Mouse (Mus musculus) cerebellum, adult (tissue): Measurements from ENCODE around the gene C1qb.

ENCODE experiments used
- ATAC-seq: cut with Nextera tagmentation; 2 replicates; pipeline ENCODE4 v1.9.2; 2017; ENCODE audit warnings: mild to moderate bottlenecking, moderate library complexity, mixed read lengths; ENCODE audit not compliant: insufficient number of reproducible peaks, low FRiP score, low TSS enrichment

The C1qb gene

GRCm38 (mm10) chr4:136852119-136852518 lies 33.9 kb downstream of the C1qb start:
- no peak for ATAC-seq

- no peak for ATAC-seq
Measured at GRCm38 (mm10) chr4:136848565-136848964, 37.4 kb downstream of the C1qb start.

GRCm38 (mm10) chr4:136847166-136847565 lies 38.8 kb downstream of the C1qb start:
- no peak for ATAC-seq

DNA sequence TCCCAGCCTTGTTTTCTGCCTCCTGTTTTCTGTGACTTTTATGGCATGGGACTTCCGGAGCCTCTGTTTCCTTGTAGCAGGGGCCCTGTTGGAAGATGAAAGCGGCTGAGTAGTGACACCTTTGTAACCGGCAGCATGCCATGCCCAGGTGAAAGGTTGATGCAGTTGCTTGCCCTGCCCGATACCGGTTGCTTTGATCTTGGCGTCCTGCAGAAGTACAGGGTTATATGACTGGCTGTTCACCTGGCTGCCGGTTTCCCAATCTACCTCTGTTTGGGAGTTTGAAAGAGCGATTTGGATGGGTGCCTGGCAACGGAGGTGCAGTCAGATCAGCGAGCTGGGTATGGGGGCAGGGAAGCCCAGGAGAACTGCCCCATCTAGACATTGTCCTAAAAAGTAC lies 43.2 kb downstream of the C1qb start:
- no peak for ATAC-seq

DNA sequence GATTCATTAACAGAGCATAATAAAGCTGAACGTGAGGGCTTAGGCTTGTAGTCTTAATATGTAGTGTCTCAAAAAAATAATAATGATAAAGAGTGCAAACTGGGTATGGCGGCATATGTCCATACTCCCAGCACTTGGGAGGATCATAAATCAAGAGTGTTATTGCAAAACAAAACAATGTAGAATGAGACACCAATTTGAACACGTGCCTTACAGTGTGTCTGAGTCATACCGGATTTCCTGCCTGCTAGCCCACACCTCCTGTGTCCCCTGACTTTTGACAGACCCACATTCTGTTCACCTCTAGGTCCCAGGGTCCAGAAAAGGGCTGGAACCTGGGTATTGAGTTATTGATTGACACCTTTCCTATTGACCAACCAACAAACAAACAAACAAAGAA lies 44.0 kb downstream of the C1qb start:
- no peak for ATAC-seq

- ATAC-seq = peak; percentile 54; the same call in 1 of the 2 replicates
Measured at GRCm38 (mm10) chr4:136841056-136841455, 44.9 kb downstream of the C1qb start.

DNA sequence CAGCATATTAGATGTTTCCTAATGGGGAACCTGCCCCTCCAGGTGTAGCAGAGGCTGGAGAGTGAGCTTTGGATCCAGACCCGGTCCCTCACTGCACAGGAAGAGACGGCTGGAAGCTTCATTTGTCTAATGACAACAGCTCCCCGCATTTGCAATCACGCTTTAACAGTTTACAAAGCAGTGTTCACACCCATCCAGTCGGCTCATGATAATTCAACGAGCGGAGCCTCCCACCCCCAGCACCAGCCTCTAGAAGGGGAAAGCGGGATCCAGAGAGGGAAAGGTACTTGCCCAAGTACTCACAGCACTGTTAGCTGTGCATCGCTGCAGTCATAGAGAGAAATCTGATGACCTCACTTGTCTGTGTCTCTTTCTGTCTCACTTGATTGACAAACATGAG lies 47.5 kb downstream of the C1qb start:
- no peak for ATAC-seq

DNA sequence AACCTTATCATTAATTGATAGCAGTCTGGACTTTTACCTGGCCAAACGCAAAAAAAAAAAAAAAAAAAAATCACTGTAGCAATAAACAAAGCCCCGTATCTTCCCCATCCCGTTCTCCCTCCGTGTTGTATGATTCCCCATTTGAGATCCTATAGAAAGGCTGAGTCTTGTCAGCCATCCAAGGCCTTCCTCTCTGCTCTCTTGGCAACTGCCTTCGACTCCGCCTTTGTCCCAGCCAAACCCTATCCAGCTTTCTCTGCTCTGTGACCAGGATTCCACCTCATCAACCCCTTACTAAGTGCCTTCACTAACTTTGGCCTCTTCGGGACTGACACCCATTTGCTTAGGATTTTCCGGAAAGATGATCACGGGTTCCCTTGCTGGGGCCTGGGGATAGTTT lies 48.0 kb downstream of the C1qb start:
- no peak for ATAC-seq

DNA sequence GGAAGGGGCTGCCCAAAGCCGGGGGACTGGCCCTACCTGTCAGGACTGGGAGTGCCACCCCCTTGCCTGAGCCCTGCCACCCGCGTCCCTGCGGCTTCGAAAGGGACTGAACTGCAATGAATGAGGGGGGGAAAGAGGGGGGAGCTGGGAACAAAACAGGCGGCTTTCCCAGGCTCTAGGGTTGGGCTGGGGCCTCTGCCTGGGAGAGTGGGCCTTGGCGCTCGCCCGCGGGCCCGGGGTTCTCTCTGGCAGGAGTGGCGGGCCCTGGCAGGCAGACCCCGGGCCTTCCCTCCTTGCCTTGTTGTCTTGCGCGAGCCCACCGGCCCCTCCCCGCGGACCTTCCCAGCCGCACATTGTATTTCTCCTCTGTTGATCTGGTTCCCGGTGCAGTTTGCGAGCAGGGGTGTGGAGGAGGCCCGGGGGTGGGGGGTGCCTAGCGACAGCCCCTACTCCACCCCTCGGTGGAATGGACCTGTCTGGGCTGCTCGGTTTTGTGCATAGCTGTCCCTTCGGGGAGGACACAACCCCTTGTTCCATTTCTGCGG lies 49.5 kb downstream of the C1qb start:
- ATAC-seq = peak; percentile 32

GRCm38 (mm10) chr4:136835621-136836386 lies 50.2 kb downstream of the C1qb start, which contains the start of gene Ephb2:
Gene Ephb2 (minus strand): TSS chr4:136835988.
- ATAC-seq = peak; percentile 69

DNA sequence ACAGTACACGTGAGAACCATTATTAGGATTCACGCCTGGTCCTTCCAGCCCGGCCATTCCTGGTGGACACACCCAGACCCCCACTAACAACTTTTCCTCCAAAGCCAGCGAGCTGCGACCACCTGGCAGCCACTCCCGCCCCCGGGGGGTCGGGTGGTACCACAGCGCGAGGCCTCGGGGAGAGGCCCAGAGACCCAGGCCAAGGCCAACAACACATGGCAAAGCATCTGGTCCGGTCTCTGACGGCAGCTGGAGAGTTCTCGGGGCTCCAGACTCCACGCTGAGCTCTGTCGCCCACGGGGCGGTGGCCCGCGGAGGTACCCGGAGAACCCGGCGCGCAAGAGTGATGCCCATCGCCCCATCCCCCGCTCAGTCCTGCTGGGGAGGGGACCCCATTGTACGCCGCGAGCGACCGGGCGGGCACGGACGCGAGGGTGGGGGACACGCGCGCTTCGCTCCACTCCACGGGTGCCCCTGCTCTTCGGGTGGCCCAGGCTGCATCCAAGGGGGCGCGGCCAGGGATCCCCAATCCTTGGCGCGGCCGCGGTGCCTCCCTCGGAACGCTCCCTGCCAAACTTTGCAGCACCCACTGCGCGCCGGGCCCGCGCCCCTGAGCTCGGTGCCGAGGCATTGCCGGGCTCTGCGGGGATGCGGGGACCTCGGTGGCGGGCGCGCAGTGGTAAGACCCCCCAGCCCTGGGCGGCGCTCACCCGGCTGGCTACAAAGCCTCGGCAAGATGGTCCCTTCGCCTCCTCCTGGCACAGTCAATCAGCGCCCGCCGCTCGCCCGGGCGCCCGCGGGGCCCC lies 51.0 kb downstream of the C1qb start:
- peak; percentile 10; the same call in 1 of the 2 replicates for ATAC-seq

- ATAC-seq = no peak
Measured at GRCm38 (mm10) chr4:136834439-136834814, 51.6 kb downstream of the C1qb start.

DNA sequence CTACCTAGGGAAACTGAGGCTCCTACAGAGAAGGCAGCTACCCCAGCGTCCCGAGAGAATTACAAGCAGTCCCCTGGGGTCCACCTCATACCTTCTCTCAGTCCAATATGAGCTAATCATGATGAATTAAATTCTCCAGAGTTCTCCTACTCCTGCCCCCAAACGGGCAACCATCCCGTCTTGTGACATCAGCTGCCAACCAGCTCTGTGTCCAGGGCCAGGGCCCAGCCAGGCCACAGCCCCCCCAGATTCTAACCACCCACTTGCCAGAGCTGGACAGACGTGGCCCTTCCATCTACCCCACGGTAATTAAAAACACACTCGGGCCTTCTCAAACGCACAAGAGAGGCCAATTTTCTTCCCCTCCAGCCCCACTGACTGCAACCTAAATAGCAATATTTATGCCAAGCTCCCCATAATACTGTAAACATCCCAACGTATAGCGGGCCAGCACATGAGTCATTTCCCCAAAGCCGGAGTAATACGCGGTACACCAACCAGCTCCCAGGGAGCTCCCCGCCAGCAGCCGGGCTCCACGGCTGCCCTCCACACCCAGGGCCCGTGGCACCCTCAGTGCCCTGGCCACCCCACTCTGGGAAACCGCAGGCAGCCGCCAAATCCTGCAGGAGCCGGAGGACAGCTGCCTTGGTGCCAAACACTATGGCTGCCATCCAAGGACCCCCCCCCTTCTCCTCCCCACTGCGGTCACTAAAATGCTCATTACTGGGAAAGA lies 52.2 kb downstream of the C1qb start:
- ATAC-seq = no peak

DNA sequence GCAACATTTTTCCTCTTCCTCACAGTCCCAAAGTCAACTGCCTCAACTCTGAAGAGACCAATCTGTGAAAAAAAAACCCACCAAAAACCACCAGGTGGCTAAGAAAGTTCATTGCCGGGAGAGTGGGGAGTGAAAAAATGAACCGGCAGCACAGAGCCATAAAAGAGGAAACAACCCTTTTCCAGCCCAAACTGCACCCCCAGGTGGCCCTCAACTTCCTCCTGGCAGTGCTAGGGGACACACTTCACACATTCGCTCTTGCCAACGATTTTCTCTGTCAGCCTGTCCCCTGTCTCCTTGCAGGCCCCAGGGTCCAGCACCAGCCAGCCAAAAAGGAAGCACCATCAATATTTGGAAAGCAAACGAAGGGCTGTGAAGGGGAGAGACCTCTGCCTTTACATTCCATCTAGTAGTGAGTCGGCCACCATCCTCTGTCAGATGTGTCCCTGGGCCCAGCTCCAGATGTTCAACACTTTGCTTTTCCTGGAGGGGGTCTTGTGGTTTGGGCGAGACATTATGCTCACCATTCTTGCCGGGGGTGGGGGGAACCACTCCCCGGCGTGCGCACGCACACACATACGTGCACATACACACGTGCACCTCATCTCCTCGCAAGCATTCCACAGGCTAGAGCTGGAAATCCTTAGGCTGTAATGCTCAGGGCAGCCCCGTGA lies 53.3 kb downstream of the C1qb start:
- no peak for ATAC-seq

- ATAC-seq = no peak
Measured at GRCm38 (mm10) chr4:136830272-136830823, 55.6 kb downstream of the C1qb start.
